Mouse (Mus musculus): Measurements from ENCODE around the gene Vamp5.

The Vamp5 gene

GRCm38 (mm10) chr6:72347166-72347941 is 32.9 kb downstream of the Vamp5 start, which contains the start of gene 0610030E20Rik:
TSS of gene 0610030E20Rik (plus strand) at chr6:72347317.
- in situ Hi-C loops (cut with MboI, MseI): loop anchor here (5.0 kb wide), 1 partner anchor 35 kb away; the partner anchor contains the start of gene Vamp5

GRCm38 (mm10) chr6:72346261-72346660 is 34.0 kb downstream of the Vamp5 start:
- in situ Hi-C loops (cut with MboI, MseI): loop anchor here (5.0 kb wide), 1 partner anchor 36 kb away; the partner anchor contains the start of gene Vamp5

- in situ Hi-C loops (cut with MboI, MseI): loop anchor here (5.0 kb wide), 1 partner anchor 37 kb away; the partner anchor contains the start of gene Vamp5
Observed at GRCm38 (mm10) chr6:72345633-72346032, 34.6 kb downstream of the Vamp5 start.

- in situ Hi-C loops (cut with MboI, MseI): loop anchor here (5.0 kb wide), 1 partner anchor 37 kb away; the partner anchor contains the start of gene Vamp5
Observed at GRCm38 (mm10) chr6:72345074-72345567, 35.1 kb downstream of the Vamp5 start, which contains the start of gene Usp39. TSS of gene Usp39 (minus strand) at chr6:72345184.

- in situ Hi-C loops (cut with MboI, MseI): loop anchor here (5.0 kb wide), 1 partner anchor 38 kb away; the partner anchor contains the start of gene Vamp5
Observed at GRCm38 (mm10) chr6:72344396-72345073, 35.7 kb downstream of the Vamp5 start.

- in situ Hi-C loops (cut with MboI, MseI): no loop called here
Observed at GRCm38 (mm10) chr6:72340481-72340880, 39.8 kb downstream of the Vamp5 start.

- in situ Hi-C loops (cut with MboI, MseI): no loop called here
Observed at GRCm38 (mm10) chr6:72333111-72333510, 47.2 kb downstream of the Vamp5 start.

- in situ Hi-C loops (cut with MboI, MseI): no loop called here
Observed at GRCm38 (mm10) chr6:72330133-72330532, 50.1 kb downstream of the Vamp5 start.

GRCm38 (mm10) chr6:72329019-72329418 is 51.2 kb downstream of the Vamp5 start:
- in situ Hi-C loops (cut with MboI, MseI): no loop called here

- in situ Hi-C loops (cut with MboI, MseI): no loop called here
Observed at GRCm38 (mm10) chr6:72326274-72326673, 54.0 kb downstream of the Vamp5 start.

GRCm38 (mm10) chr6:72323786-72324508 is 56.3 kb downstream of the Vamp5 start:
- in situ Hi-C loops (cut with MboI, MseI): loop anchor here (5.0 kb wide), 1 partner anchor 52 kb away; no protein-coding TSS in a partner anchor

- in situ Hi-C loops (cut with MboI, MseI): loop anchor here (5.0 kb wide), 1 partner anchor 51 kb away; no protein-coding TSS in a partner anchor
Observed at GRCm38 (mm10) chr6:72322936-72323335, 57.3 kb downstream of the Vamp5 start.

- in situ Hi-C loops (cut with MboI, MseI): no loop called here
Observed at GRCm38 (mm10) chr6:72319019-72319418, 61.2 kb downstream of the Vamp5 start.
